Mouse (Mus musculus): ENCODE results near the gene Ccnj.
A peak's percentile ranks its signal among the peaks of the same experiment; 100 is the strongest.

Ccnj gene

GRCm38 (mm10) chr19:40830703-40831415 is at the start of gene Ccnj:
Gene Ccnj, plus strand, starts transcription at chr19:40831279.
- DNase-seq = peak; percentile 96

DNA sequence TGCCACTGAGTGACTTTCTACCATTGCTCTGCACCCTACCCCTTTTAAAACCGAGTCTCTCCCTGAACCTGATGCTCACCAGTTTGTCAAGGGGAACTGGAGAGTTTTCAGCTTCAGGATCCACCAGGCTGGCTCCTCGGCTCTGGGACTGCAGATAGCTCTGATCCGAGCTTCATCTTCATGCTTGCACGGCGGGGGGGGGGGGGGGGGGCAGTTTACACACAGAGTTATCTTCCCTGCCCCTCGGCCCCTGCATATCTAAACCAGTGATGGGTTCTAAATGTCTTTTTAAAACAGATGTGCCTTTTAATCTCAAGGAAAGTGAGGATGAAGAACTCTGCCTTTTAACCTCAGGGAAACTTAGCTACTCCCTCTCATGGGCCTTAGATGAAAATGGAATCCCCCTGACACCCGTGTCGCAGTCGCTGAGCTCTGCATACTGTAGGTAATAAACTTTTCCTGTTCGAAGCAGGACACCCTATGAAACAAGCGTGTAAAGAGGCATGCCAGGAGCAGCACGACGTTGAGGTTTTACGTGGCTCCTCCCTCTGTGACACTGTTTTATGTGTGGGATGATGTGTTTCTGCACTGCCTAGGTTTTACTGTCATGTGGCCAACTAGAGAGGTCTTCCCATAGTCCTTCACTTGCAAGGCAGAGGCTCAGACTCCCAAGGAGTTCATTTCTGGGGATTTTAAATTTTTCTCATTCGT is 42.9 kb upstream of the Ccnj start:
- no peak for DNase-seq

DNA sequence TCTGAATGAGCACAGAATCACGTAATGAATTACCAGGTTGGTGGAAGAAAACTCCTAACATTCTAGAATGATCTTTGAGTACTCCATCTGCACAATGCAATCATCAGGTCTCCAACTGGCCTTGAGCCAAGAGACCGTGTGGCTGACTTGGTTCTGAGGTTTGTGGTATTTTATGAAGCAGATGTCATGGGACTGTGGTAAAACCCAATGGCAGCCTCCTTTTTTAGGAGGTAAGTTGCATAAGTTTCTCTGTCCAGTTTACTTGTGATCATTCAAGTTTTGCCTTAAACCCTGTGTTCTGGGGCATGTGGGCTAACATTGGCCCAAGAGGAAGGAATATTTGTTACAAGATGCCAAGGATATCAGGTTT is 42.4 kb upstream of the Ccnj start:
- no peak for DNase-seq

GRCm38 (mm10) chr19:40805176-40805737 is 25.8 kb upstream of the Ccnj start:
- DNase-seq = no peak

DNA sequence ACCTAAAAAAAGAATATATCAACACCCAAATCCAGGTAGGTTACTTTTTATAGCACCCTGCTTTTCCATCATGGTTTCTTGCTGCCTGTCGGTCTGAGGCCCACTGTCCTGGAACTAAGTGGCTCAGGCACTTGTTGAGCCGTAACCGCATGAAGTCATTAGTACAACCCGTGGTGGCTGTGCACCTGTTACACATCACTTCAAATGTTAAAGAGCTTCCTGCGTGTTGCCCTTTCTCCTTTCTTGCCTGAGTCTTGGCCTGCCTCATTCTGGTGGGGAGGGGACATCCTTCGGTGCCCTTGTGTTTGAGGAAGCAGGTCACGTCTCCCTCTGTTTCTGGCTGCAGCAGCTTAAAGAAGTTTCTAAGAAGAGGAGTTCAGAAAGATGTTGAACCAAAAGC is 21.2 kb upstream of the Ccnj start:
- peak; percentile 53 for DNase-seq

DNA sequence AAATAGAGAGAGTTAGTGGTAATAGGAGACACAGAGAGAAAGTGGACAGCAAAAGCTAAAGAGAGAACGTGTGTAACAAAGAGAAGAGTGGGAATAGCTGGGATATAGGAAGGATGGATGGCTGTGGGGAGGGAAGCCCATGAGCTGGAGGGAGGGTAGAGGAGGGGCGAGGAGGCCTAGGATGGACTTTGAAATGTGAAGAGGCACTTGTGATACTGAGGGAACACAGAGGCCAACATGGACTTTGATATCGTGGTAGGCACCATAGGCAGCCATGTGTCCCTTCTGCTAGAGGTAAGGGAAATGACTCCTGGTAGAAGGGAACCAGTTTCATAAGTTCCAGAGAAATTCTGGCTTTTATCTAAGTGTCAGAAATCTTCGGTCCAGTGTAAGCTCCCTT is 19.2 kb upstream of the Ccnj start:
- DNase-seq = no peak

- no peak for DNase-seq
Observed at GRCm38 (mm10) chr19:40812778-40813177, 18.3 kb upstream of the Ccnj start.

- DNase-seq = no peak
Observed at GRCm38 (mm10) chr19:40813385-40813784, 17.7 kb upstream of the Ccnj start.

DNA sequence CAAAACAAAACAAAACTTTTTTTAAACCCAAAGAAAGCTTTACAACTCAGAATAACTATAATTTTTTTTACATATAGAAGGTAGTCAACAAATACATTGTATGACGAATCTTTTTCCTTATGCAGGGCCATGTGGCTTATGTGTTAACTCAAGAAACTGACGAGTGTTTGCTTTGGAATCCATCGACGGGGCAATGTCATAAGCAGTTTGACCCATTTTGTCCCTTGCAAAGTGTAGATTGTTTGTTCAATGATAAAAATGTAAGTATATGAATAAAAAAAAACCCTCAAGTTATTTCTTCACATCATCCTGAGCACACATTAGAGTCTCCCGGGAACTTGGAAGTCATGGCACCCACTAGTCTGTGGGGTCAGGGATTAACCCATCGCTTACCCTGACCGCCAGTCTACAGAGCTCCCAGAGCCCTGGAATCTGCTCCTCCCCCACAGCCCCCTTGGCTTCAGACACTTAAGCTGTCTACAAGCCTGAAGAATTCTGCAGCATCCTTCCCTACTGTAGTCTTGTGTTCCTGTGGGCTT is 15.4 kb upstream of the Ccnj start:
- DNase-seq = no peak

- DNase-seq = no peak
Observed at GRCm38 (mm10) chr19:40817901-40818532, 13.1 kb upstream of the Ccnj start.

DNA sequence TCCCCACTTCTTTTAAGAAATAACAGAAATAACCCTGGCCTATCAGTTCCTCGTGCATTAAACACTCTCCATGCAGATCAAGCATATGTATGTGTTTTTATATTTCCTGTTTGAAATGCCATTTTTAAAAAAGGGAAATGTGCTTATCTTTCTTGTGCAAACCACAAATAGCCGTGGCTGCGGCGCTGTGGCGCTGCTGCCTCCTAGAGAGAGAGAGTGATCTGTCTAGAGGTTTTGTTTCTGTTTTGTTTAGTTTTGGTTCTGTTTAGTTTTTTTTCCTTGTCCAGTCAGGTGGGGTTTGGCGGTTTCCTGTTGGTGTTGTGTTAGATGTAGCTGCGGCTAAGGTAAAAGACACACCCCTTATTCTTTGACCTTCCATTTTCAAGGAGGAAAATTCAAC is 12.3 kb upstream of the Ccnj start:
- DNase-seq = peak; percentile 27

GRCm38 (mm10) chr19:40821306-40821825 is 9.7 kb upstream of the Ccnj start:
- no peak for DNase-seq

DNA sequence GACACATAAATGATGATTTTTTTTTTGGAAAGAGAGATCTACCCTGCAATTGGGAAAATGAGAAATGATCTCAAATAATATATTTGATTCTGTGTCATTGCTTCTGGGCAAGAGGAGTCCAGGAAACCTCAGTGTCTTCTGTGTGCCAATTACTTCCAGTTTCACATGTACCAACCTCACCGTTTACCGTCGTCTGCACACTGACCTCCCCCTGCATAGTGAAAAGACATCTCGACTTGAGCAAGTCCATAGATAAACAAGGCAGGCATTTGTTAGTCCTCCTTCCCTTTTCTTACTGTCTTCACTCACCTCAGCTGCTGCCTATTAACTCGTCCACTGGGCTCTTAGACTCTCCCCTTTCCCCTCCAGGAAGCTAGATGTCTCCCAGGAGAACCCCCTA is 5.4 kb upstream of the Ccnj start:
- DNase-seq = no peak

GRCm38 (mm10) chr19:40826735-40827134 is 4.3 kb upstream of the Ccnj start:
- DNase-seq = no peak

- DNase-seq = no peak
Observed at GRCm38 (mm10) chr19:40830198-40830597, 881 bp upstream of the Ccnj start.

GRCm38 (mm10) chr19:40831416-40832201 is 530 bp downstream of the Ccnj start:
- no peak for DNase-seq

GRCm38 (mm10) chr19:40832361-40832760 is 1.3 kb downstream of the Ccnj start:
- DNase-seq = no peak

DNA sequence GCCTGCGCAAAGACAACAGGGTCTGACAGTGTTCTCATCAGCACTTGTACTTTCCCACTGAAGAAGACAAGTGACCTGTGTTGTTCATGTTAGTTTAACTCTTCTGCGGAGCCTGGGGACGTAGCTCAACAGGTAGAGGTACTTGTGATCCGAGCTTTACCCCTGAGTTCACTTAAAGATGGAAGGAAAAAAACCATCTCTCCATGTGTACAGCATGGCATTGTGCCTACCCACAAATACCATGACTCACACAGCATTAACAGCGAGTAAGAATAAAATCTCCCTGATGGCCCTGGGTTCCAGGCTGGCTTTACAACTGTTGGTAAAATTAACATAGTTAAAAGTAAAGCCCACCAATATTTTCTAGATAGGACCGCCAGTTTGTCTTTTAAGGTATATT is 3.4 kb downstream of the Ccnj start:
- DNase-seq = no peak

GRCm38 (mm10) chr19:40838205-40838604 is 7.1 kb downstream of the Ccnj start:
- DNase-seq = no peak

- DNase-seq = no peak
Observed at GRCm38 (mm10) chr19:40840303-40840702, 9.2 kb downstream of the Ccnj start.

DNA sequence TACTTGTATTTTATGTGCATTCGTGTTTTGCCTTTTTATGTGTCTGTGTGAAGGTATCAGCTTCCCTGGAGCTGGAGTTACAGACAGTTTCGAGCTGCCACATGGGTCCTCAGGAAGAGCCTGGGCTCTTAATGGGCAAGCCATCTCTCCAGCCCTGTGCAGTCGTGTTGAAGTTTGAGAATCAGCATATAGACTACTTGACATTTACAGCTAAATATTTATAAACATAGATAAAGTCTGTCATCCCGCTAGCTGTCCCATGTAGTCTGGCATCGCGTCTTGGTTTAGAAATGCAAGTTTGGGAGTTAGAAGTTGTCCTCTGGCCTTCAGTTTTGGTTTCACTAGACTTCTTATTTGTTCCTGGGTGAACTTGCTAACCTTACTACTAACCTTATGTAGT is 10.0 kb downstream of the Ccnj start:
- no peak for DNase-seq

GRCm38 (mm10) chr19:40841593-40841992 is 10.5 kb downstream of the Ccnj start:
- DNase-seq = no peak

DNA sequence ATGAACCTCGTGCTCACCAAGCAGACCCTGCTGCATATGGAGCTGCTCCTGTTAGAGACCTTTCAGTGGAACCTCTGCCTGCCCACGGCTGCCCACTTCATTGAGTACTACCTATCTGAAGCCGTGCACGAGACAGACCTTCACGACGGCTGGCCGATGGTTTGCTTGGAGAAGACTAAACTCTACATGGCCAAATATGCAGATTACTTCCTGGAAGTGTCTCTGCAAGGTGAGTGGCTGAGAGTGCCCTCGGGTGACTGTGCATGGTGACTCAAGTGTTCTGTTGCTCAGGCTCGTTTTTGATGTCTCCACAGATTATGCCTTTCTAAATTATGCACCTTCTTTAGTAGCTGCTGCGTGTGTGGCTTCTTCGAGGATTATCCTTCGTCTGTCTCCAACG is 13.7 kb downstream of the Ccnj start:
- no peak for DNase-seq

Data from thymus, postnatal 25 days (tissue).